Mouse (Mus musculus) layer of hippocampus, adult 2 months (tissue): Measurements from ENCODE around the gene Sema4a. TPM values are rescaled to one million over a fixed set of nuclear protein-coding genes. Genes with fewer than 3 reads are reported as not detected.

ENCODE experiments used
- DNase-seq, 2 experiments: peaks; one replicate each; pipeline ENCODE4 v3.0.0; 2022; ENCODE audit warnings: low spot score in 2 of 2
- H3K27ac ChIP-seq: fragments of 200-600 bp; 2 replicates; pipeline ENCODE4 v1.8.1; 2022
- H3K4me3 ChIP-seq: fragments of 200-600 bp; 2 replicates; pipeline ENCODE4 v1.8.1; 2022; ENCODE audit warnings: mild to moderate bottlenecking
- CTCF ChIP-seq: fragments of 200-600 bp; conservative IDR thresholded peaks from 2 replicates; pipeline ENCODE4 v1.8.1; 2022; ENCODE audit warnings: antibody characterized with exemption, mild to moderate bottlenecking, moderate library complexity
- total RNA-seq, 2 experiments: library from RNA; stranded (reverse); gene quantifications; 2 replicates each; pipeline ENCODE4 v1.2.3; 2021

Gene Sema4a
- total RNA-seq, 2 experiments from 2014 or later: 37.0 to 42.9 TPM

DNA sequence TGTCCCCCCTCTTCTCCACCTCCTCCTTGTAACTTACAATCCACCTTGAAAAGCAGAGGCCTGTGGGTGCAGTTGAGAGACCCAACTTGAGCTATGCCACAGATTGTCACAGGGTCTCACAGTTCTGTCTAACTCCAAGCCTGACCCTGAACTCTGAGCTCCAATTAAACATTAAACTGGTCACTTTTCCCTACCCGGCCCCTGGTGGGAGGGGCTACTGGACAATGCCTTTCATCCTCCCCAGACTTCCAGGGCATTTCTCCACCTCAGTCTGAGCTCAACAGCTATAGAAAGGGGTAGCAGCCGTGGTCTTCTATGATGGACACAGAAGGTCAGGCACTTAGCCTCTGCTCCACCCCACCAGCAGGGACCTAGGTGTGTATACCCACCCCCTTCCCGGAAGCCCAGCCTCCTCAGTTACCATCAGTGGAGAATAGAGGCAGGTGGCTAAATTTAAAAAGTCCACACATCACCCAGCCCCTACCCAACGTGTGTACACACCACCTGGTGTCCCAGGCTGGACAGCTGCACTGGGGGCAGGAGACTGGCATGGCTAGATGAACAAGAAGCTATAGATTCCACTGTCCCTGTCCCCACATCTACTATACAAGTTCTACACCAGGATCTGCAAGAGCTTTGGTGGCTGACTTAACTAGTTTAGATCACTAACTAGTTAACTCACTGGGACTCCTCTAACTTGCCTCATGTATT lies 39.8 kb upstream of the Sema4a start:
- peak overlapping the region; percentile 18; the same call in 1 of the 2 replicates for H3K4me3 ChIP-seq
- TF ChIP-seq CTCF: no peak
- H3K27ac ChIP-seq: no peak overlapping the region
- no peak for DNase-seq

DNA sequence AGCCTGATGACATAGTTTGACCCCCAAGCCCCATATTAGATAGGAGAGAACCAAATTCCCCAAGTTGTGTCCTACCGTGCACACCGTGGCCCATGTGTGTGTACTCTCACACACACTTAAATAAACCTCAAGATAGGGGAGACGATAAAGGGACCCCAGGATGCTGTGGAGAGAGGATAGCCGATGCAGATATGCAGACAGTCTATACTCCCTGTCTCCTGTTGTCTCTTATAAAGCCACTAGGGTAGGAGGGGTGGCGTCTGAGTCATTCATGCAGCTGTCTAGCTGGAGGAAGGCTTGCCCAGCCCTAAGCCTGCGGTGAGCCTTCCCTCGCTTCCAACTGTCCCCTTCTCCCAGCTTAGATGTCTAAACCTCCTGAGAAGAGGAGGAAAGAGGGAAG lies 39.1 kb upstream of the Sema4a start:
- TF ChIP-seq CTCF: no peak
- Histone ChIP-seq H3K27ac (no peak overlapping the region), H3K4me3 (no peak overlapping the region)
- no peak for DNase-seq

DNA sequence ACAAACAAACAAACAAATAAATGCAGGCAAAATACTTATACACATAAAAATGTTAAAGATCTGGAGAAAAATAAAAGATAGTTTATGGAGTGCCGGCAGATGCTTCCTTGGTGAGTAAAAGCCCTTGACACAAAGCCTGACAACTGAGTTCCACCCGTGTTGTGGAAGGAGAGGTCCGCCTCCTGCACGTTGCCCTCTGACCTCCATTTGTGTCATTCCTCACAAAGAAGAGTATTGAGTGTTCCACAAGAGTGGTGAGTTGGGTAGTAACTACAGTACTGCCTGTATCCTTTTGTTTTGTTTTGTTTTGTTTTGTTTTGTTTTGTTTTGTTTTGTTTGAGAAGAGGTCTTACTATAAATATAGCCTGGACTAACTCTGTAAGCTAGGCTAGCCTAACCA lies 38.6 kb upstream of the Sema4a start:
- DNase-seq: no peak
- Histone ChIP-seq H3K4me3 (no peak overlapping the region), H3K27ac (no peak overlapping the region)
- no peak for TF ChIP-seq CTCF

DNA sequence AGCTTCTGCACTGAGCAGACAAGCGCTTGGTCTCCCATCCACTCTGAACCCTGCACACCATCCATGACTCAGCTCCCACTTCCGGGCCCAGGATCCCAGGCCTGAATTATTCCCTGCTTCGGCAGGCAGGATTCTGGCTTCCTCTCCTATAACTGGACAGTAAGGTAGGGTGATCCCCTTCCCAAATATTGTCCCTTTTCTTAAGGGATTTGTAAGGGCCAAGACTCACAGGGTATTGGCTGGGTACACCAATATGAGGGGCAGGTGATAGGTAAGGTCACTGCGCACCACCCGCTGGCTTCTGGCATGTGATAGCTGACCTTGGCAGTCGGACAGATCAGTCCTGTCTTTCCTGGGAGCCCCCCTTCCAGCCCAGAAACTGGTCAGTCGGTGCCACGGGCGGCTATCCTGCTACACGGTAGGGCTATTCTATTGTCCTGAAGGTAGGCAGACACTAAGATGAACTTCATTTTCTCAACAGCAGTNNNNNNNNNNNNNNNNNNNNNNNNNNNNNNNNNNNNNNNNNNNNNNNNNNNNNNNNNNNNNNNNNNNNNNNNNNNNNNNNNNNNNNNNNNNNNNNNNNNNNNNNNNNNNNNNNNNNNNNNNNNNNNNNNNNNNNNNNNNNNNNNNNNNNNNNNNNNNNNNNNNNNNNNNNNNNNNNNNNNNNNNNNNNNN lies 34.9 kb upstream of the Sema4a start:
- no peak for TF ChIP-seq CTCF
- H3K27ac ChIP-seq: no peak overlapping the region
- H3K4me3 ChIP-seq: no peak overlapping the region
- DNase-seq: no peak

DNA sequence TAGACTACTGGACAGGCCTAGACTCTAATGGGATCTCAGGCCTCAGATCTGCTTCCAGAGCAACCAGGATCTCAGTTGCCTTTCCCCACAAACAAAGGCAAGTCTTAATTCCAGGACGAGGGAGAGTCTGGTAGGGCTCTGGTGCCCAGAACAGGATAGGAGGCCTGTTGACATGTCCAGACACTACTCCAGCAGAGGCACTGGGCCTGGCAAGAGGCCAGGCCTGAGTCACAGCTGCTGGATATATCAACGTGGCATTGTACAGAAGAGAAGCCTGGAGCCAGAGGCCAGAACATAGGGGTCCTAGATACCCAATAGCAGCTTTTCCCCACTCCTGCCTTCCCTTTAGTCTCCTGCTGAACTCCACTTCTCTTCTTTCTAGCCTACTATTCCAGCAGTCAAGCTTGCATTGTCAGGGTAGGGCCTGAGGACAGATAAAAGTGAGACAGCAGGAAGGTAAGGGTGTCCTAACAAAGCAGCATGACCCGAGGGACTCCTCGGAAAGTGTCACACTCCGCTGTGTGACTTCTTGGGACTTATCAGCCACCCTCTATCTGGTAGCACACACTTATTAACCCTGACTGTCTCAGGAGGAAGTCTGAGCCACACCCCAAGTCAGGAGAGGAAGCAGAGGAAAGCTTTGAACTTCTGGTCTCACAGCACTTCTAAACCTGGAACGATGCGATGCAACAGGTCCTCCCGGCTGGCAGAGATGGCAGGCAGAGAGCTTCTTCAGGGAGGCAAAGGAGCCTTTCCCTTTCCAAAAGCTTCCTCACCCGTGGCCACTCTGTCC lies 34.0 kb upstream of the Sema4a start:
- Histone ChIP-seq H3K27ac (peak overlapping the region; percentile 55; the same call in 1 of the 2 replicates), H3K4me3 (no peak overlapping the region)
- TF ChIP-seq CTCF: no peak
- no peak for DNase-seq

DNA sequence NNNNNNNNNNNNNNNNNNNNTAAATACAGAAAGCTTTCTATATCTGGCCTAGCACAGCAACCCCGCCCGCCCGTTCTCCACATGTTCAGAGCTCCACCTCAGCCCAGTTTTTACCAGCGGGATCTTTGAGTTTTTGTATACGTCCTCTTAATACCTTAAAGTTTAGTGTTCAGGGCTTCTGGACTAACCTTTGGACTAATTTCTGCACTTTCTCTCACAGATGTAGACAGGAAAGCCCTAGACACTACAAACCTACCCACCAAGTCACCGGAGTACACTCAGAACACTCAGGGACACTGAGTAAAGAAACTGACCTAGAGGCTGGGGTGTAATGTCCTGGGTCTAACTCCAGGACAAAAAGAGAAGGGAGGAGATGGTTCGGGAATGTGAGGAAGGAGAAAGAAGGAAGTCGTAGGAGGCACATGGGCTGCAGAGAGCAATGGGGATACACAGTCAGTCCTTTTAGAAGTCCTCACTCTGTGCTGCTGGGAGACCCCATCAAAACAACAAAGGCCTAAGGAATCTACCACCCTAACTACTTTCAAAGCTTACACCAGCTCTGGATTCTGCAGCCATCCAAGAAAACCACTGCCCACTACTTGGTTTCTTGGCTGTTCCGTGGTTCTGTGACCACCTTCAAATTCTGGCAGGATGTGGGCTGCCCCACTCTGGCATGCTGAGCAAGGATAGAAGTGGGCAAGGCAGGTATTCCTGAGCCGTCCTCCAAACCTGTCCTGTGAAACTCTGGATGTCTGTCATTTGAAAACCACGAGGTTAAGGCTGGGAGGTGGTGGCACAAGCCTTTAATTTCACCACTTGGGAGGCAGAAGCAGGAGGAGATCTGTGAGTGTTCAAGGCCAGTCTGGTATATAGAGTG lies 33.0 kb upstream of the Sema4a start:
- H3K27ac ChIP-seq: peak overlapping the region; percentile 79; the same call in 1 of the 2 replicates
- no peak overlapping the region for H3K4me3 ChIP-seq
- no peak for TF ChIP-seq CTCF
- DNase-seq: no peak

DNA sequence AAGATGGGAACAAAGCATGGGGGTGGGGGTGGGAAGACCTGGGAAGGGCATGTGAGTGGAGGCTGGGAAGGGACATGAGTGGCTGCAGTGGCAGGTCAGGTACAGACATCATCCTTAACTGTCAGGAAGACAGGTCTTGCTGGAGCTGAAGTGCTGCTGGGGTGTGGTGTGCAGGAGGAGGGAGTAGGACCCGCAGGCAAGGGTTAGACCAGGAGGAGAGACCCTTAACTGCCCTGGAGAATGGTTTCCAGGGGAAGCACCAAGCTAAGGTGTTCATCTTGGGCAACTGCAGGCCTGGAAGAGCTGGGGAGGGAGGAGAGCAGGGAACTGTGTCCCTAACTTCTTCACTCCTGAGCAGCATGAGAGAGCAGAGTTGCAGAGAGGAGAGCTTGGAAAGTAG lies 26.4 kb upstream of the Sema4a start:
- TF ChIP-seq CTCF: no peak
- no peak overlapping the region for H3K4me3 ChIP-seq
- DNase-seq: no peak
- H3K27ac ChIP-seq: no peak overlapping the region

DNA sequence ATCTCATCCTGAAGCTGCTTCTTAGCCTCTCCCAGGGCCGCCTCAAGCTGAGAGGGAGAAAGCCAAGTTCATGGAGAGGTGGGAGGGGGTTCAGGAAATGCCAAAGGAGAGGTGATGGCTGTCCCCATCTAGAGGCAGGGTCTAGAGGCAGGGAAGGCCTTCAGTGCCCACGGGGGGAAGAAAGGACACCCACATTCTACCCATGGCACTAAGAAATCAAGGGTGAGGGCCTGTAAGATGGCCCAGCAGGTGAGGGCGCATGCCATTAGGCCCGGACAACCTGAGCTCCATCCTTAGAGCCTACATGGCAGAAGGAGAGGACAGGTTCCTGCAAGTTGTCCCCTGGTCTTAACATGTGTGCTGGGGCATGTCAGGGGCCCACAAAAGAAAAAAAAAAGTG lies 25.9 kb upstream of the Sema4a start:
- no peak overlapping the region for H3K27ac ChIP-seq
- TF ChIP-seq CTCF: no peak
- DNase-seq: no peak
- H3K4me3 ChIP-seq: no peak overlapping the region

DNA sequence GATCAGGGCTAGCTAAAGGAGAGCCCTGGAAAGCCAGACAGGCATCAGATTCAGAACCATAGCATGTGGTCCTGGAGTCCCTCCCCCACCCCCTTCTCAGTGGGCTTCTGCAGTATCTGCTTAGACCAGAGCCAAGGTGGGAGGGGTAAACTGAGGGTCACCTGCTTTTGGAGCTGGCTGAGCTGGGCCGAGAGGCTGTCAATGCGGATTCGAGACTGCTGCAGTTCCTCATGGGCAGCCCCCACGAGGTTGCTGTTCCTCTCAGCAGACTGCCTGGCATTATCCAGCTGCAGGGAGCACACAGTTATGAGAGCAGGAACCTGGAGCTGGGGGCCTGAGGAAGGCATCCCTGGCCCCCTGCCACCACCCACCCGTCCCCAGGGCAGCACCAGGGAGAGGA lies 25.1 kb upstream of the Sema4a start:
- Histone ChIP-seq H3K27ac (no peak overlapping the region), H3K4me3 (no peak overlapping the region)
- DNase-seq: no peak
- TF ChIP-seq CTCF: no peak

DNA sequence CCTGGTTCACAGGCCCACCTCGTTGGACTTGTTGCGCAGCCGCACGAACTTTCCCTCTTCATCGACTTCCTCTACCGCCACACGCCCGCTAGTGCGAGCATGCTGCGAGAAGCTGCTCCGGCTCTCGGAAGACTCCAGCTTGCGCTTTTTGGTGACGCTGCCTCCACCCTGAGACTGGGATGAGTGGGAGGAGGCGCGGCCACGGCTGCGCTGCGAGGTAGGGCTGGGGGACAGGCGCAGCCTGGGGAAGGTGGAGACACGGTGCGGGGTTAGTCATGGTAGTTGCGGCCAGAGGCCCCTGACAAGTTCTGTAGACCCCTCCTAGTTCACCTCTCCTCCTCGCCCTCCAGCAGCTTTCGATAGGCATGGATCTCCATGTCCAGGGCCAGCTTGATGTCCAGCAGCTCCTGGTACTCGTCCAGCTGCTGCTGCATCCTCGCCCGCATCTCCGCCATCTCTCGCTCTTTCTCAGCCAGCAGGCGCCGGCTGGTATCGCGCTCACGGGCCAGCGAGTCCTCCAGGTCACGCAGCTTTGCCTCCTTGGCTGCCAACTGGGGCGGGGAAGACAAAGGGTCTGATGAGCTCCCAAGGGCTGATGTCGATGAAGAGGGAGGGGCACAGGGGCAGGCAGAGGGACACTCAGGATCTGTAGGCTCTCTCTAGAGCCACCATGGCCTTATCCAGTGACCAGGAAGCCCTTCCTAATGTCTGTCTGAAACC lies 23.8 kb upstream of the Sema4a start:
- DNase-seq: no peak
- Histone ChIP-seq H3K4me3 (no peak overlapping the region), H3K27ac (no peak overlapping the region)
- no peak for TF ChIP-seq CTCF

DNA sequence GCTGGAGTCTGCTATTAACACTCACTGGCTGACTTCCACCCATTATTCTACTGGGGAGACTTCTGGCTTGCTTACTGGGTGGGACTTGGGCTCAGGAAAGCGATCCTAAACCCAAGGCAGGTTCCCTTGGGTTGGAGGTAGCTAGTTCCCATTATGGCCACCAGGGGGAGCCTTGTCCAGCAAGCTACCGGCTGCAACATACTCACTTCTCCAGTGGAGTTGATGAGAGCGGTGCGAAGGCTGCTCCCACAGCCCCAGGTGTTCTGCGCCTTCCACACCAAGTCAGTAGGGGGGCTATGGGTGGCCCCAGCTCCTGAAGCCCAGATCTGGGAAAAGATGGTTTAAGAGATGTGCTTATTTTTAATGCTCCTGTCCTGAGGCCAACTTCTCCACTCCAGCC lies 22.6 kb upstream of the Sema4a start:
- no peak overlapping the region for H3K27ac ChIP-seq
- no peak overlapping the region for H3K4me3 ChIP-seq
- TF ChIP-seq CTCF: peak; percentile 97
- DNase-seq: peak; percentile 66 to 78

DNA sequence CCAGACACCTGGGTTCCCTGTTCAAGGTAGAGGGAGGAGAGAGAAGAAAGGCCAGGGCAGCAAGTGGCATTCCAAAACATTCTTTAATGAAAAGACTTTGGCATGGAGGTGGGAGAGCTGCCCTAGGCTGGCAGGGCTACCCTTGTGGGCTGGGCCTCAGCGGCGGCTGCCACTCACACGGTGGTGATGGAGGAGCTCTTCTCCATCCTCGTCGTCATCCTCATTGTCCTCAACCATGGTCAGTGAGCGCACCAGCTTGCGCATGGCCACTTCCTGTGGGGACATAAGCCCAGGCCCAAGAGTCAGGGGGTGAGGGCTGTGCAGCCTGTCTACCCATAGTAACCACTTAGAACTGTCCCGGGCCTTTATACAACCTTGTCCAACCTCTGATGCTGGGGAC lies 22.2 kb upstream of the Sema4a start:
- DNase-seq: no peak
- Histone ChIP-seq H3K4me3 (no peak overlapping the region), H3K27ac (no peak overlapping the region)
- TF ChIP-seq CTCF: no peak
